Mouse (Mus musculus) erythroblast, embryonic 14.5 days (primary cell): ENCODE results near the gene Agl.

Source experiments
- GATA1 ChIP-seq: IDR thresholded peaks from 2 replicates; pipeline ENCODE4 v1.6.1; 2012; ENCODE audit warnings: low read length, inconsistent platforms, mixed read lengths
- TAL1 ChIP-seq: IDR thresholded peaks from 3 replicates; pipeline ENCODE4 v1.6.1; 2012; ENCODE audit warnings: low read length, inconsistent platforms, mixed read lengths

- no peak for TF ChIP-seq GATA1
- TF ChIP-seq TAL1 = no peak
These were observed 22.1 kb downstream of the Agl start for GRCm38 (mm10) chr3:116785820-116786219.
